Mouse (Mus musculus) CH12.LX (cell line): Measurements from ENCODE around the gene Nacc1. TPM values are rescaled to one million over a fixed set of nuclear protein-coding genes. Genes with fewer than 3 reads are reported as not detected.

Source experiments
- DNase-seq: peaks from one replicate; pipeline ENCODE4 v3.0.0-alpha.2; 2013; ENCODE audit errors: extremely low read depth
- H3K27ac ChIP-seq: 2 replicates; pipeline ENCODE4 v1.5.1; 2012; ENCODE audit warnings: low read depth, mild to moderate bottlenecking, control low read depth, moderate library complexity; ENCODE audit not compliant: insufficient read depth
- H3K27me3 ChIP-seq: replicated peaks from 2 replicates; pipeline ENCODE3; 2012; ENCODE audit warnings: inconsistent platforms
- H3K36me3 ChIP-seq, 2 experiments: replicated peaks in 1 of 2; 2 replicates each; pipeline versions ENCODE3 to v1.6.1; 2012; ENCODE audit warnings: inconsistent platforms in 1 of 2, low read length in 1 of 2, mild to moderate bottlenecking in 1 of 2, mixed read lengths in 1 of 2, moderate library complexity in 1 of 2; ENCODE audit not compliant: control insufficient read depth in 1 of 2, insufficient read depth in 1 of 2
- H3K4me1 ChIP-seq, 2 experiments: 2 replicates each; pipeline ENCODE4 v1.6.1; 2012; ENCODE audit warnings: inconsistent platforms in 1 of 2, moderate library complexity in 1 of 2; ENCODE audit not compliant: insufficient read depth in 2 of 2, control insufficient read depth in 1 of 2
- H3K4me2 ChIP-seq: 2 replicates; pipeline ENCODE4 v1.6.1; 2012; ENCODE audit warnings: low read depth, mild to moderate bottlenecking, control low read depth; ENCODE audit not compliant: poor library complexity, insufficient read depth, severe bottlenecking
- H3K4me3 ChIP-seq, 3 experiments: fragments of 150-350 bp in 1 of 3; sonication (generic) in 1 of 3; replicated peaks in 1 of 3; 2 replicates each; pipeline versions ENCODE3 to v1.5.1; 2011 to 2012; ENCODE audit warnings: low read depth in 2 of 3, low read length in 2 of 3, mild to moderate bottlenecking in 2 of 3, moderate library complexity in 2 of 3, control low read depth in 1 of 3, improper control_type of control experiment in 1 of 3, inconsistent platforms in 1 of 3, mixed read lengths in 1 of 3; ENCODE audit not compliant: poor library complexity in 1 of 3
- H3K79me2 ChIP-seq: replicated peaks from 2 replicates; pipeline ENCODE4 v1.6.1; 2012; ENCODE audit warnings: mild to moderate bottlenecking, moderate library complexity; ENCODE audit not compliant: control insufficient read depth, poor library complexity, insufficient read depth, severe bottlenecking; ENCODE audit errors: extremely low read depth
- H3K9ac ChIP-seq: 2 replicates; pipeline ENCODE4 v1.6.1; 2012; ENCODE audit warnings: low read depth, mild to moderate bottlenecking, control low read depth, moderate library complexity; ENCODE audit not compliant: insufficient read depth
- H3K9me3 ChIP-seq: replicated peaks from 2 replicates; pipeline ENCODE3; 2012; ENCODE audit warnings: low read length, inconsistent platforms, mixed read lengths
- BHLHE40 ChIP-seq: IDR thresholded peaks from 2 replicates; pipeline ENCODE4 v1.6.1; 2011; ENCODE audit warnings: mild to moderate bottlenecking, low read depth, low read length, improper control_type of control experiment
- CHD1 ChIP-seq: IDR thresholded peaks from 2 replicates; pipeline ENCODE4 v1.6.1; 2012; ENCODE audit warnings: low read depth, low read length, improper control_type of control experiment, inconsistent platforms
- CTCF ChIP-seq, 2 experiments: IDR thresholded peaks in 1 of 2; conservative IDR thresholded peaks in 1 of 2; 2 replicates each; pipeline ENCODE4 v1.5.1; 2011 to 2012; ENCODE audit warnings: low read depth in 2 of 2, low read length in 2 of 2, improper control_type of control experiment in 1 of 2, inconsistent platforms in 1 of 2, mild to moderate bottlenecking in 1 of 2, moderate library complexity in 1 of 2
- E2F4 ChIP-seq: IDR thresholded peaks from 2 replicates; pipeline ENCODE4 v1.6.1; 2011; ENCODE audit warnings: low read depth, low read length, improper control_type of control experiment; ENCODE audit not compliant: insufficient replicate concordance
- ETS1 ChIP-seq: conservative IDR thresholded peaks from 2 replicates; pipeline ENCODE4 v1.6.1; 2012; ENCODE audit warnings: low read depth, mild to moderate bottlenecking, inconsistent platforms, low read length, improper control_type of control experiment, moderate library complexity
- GABPA ChIP-seq: IDR thresholded peaks from 2 replicates; pipeline ENCODE4 v1.6.1; 2012; ENCODE audit warnings: low read depth, low read length, improper control_type of control experiment, inconsistent platforms; ENCODE audit not compliant: insufficient replicate concordance
- IRF4 ChIP-seq: IDR thresholded peaks from 2 replicates; pipeline ENCODE4 v1.6.1; 2014; ENCODE audit warnings: low read depth, mild to moderate bottlenecking, inconsistent platforms, low read length, improper control_type of control experiment
- JUN ChIP-seq: IDR thresholded peaks from 2 replicates; pipeline ENCODE4 v1.6.1; 2011; ENCODE audit warnings: low read depth, mild to moderate bottlenecking, low read length, improper control_type of control experiment, moderate library complexity; ENCODE audit not compliant: insufficient read depth
- JUND ChIP-seq: conservative IDR thresholded peaks from 2 replicates; pipeline ENCODE4 v1.6.1; 2011; ENCODE audit warnings: low read depth, low read length, improper control_type of control experiment
- MAFK ChIP-seq: IDR thresholded peaks from 2 replicates; pipeline ENCODE4 v1.6.1; 2011; ENCODE audit warnings: low read length, improper control_type of control experiment; ENCODE audit not compliant: insufficient replicate concordance
- MAX ChIP-seq: IDR thresholded peaks from 2 replicates; pipeline ENCODE4 v1.6.1; 2011; ENCODE audit warnings: low read length, improper control_type of control experiment
- MAZ ChIP-seq: IDR thresholded peaks from 2 replicates; pipeline ENCODE4 v1.6.1; 2012; ENCODE audit warnings: low read depth, mild to moderate bottlenecking, inconsistent platforms, low read length, improper control_type of control experiment, moderate library complexity
- MEF2A ChIP-seq: IDR thresholded peaks from 2 replicates; pipeline ENCODE4 v1.6.1; 2014; ENCODE audit warnings: low read depth, mild to moderate bottlenecking, inconsistent platforms, low read length, improper control_type of control experiment, borderline replicate concordance
- MXI1 ChIP-seq: IDR thresholded peaks from 2 replicates; pipeline ENCODE4 v1.6.1; 2011; ENCODE audit warnings: mild to moderate bottlenecking, low read depth, low read length, improper control_type of control experiment
- MYC ChIP-seq: IDR thresholded peaks from 2 replicates; pipeline ENCODE4 v1.6.1; 2011; ENCODE audit warnings: low read depth, mild to moderate bottlenecking, improper control_type of control experiment, low read length
- NELFE ChIP-seq: IDR thresholded peaks from 2 replicates; pipeline ENCODE4 v1.6.1; 2011; ENCODE audit warnings: low read depth, low read length, improper control_type of control experiment
- NRF1 ChIP-seq: IDR thresholded peaks from 2 replicates; pipeline ENCODE4 v1.6.1; 2014; ENCODE audit warnings: low read depth, mild to moderate bottlenecking, inconsistent platforms, low read length, improper control_type of control experiment, moderate library complexity
- PAX5 ChIP-seq: IDR thresholded peaks from 2 replicates; pipeline ENCODE4 v1.6.1; 2012; ENCODE audit warnings: low read length, inconsistent platforms, mixed read lengths
- POLR2A ChIP-seq: IDR thresholded peaks from 2 replicates; pipeline ENCODE4 v1.6.1; 2011; ENCODE audit warnings: low read depth, mild to moderate bottlenecking, improper control_type of control experiment, low read length
- RAD21 ChIP-seq: IDR thresholded peaks from 2 replicates; pipeline ENCODE4 v1.6.1; 2011; ENCODE audit warnings: low read depth, mild to moderate bottlenecking, low read length, improper control_type of control experiment, moderate library complexity
- SMC3 ChIP-seq: IDR thresholded peaks from 2 replicates; pipeline ENCODE4 v1.6.1; 2011; ENCODE audit warnings: low read depth, low read length, improper control_type of control experiment
- TCF12 ChIP-seq: IDR thresholded peaks from 2 replicates; pipeline ENCODE4 v1.6.1; 2014; ENCODE audit warnings: low read depth, mild to moderate bottlenecking, inconsistent platforms, low read length, improper control_type of control experiment
- USF1 ChIP-seq: IDR thresholded peaks from 2 replicates; pipeline ENCODE4 v1.6.1; 2014; ENCODE audit warnings: low read depth, mild to moderate bottlenecking, inconsistent platforms, low read length, improper control_type of control experiment
- USF2 ChIP-seq: conservative IDR thresholded peaks from 2 replicates; pipeline ENCODE4 v1.6.1; 2011; ENCODE audit warnings: low read depth, low read length, improper control_type of control experiment
- ZC3H11A ChIP-seq: IDR thresholded peaks from 2 replicates; pipeline ENCODE4 v1.6.1; 2012; ENCODE audit warnings: low read depth, mild to moderate bottlenecking, inconsistent platforms, low read length, improper control_type of control experiment
- ZKSCAN1 ChIP-seq: IDR thresholded peaks from 2 replicates; pipeline ENCODE4 v1.6.1; 2012; ENCODE audit warnings: low read depth, inconsistent platforms, low read length, improper control_type of control experiment, borderline replicate concordance
- ZNF384 ChIP-seq: IDR thresholded peaks from 2 replicates; pipeline ENCODE4 v1.6.1; 2012; ENCODE audit warnings: low read depth, low read length, improper control_type of control experiment, inconsistent platforms
- dilution Hi-C: fragments of 300-500 bp; cut with MboI; formaldehyde crosslinking; loops from 2 replicates; pipeline ENCODE4 v1.14.3; 2020; ENCODE audit warnings: low sequenced_read_pairs; ENCODE audit not compliant: extremely low pct_unique_long_range_greater_than_20kb, extremely low pct_ligation_motif_present
- in situ Hi-C: fragments of 300-500 bp; cut with MboI; formaldehyde crosslinking; loops from 3 replicates; pipeline ENCODE4 v1.14.3; 2019; ENCODE audit warnings: low sequenced_read_pairs, low pct_ligation_motif_present, low pct_unique_long_range_greater_than_20kb, mixed read lengths
- polyA plus RNA-seq: library from polyadenylated mRNA; unstranded; fragments of >175 nt; gene quantifications from 2 replicates; pipeline ENCODE4 v1.2.1, GENCODE M21; 2012; ENCODE audit warnings: low read depth; ENCODE audit not compliant: insufficient read length
- total RNA-seq, 2 experiments: library from RNA; depleted of rRNA; stranded (reverse); fragments of 300-350 nt in 1 of 2; fragments of >200 nt in 1 of 2; gene quantifications; 2 replicates each; pipeline ENCODE4 v1.2.3; 2012 to 2014

Gene Nacc1
- total and polyA plus RNA-seq, 3 experiments: 23.3 to 84.1 (median 45.1) TPM

DNA sequence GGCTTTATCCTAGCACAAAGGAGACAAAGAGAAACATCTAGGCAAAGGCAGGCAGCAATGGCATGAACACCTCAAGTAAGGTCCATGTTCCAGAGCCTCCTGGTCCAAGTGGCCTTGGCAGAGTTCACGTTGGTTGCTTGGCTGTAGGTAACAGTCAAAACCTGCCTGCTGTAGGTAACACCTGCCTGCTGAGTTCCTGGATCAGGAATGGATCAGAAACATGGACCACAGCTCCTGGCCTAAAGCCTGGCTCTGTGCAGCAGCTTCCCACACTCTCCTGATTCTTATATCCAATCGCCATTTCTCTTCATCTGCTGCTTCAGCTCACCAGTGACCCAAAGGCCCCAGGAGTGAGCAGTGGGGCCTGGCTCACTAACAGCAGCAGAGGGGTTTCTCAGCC is 47.0 kb upstream of the Nacc1 start:
- dilution Hi-C loops: no loop called here
- no peaks in the 10 kb centered on the region for H3K36me3 ChIP-seq
- no peak overlapping the region for H3K9ac ChIP-seq
- in situ Hi-C loops: loop anchor here (5.0 kb wide), 1 partner anchor 73 kb away; no protein-coding TSS in a partner anchor
- H3K4me3 ChIP-seq: no peak overlapping the region
- no peak overlapping the region for H3K4me2 ChIP-seq
- H3K27ac ChIP-seq: no peak overlapping the region
- TF ChIP-seq IRF4: no peak
- TF ChIP-seq E2F4: no peak
- no peak for TF ChIP-seq MAX
- TF ChIP-seq JUND: no peak
- TF ChIP-seq ZC3H11A: no peak
- TF ChIP-seq MXI1: no peak
- no peak for TF ChIP-seq ZKSCAN1
- no peak for TF ChIP-seq NRF1
- no peak for TF ChIP-seq MYC
- no peak for TF ChIP-seq CTCF (conservative IDR thresholded peaks at IDR 0.05 in 1 of 2, IDR thresholded peaks at IDR 0.05 in 1 of 2; ENCODE audit: low read depth in 2 of 2, low read length in 2 of 2)
- no peak for TF ChIP-seq USF2
- TF ChIP-seq SMC3: no peak
- no peak for TF ChIP-seq PAX5
- peaks cover 81% of the 10 kb centered on the region for H3K27me3 ChIP-seq
- H3K9me3 ChIP-seq: no peaks in the 10 kb centered on the region
- DNase-seq: no peak
- H3K79me2 ChIP-seq: no peaks in the 10 kb centered on the region
- H3K4me1 ChIP-seq: peaks cover 3 to 23% of the 10 kb centered on the region in 2 experiments

- no peak overlapping the region for H3K9ac ChIP-seq
- peaks cover 77% of the 10 kb centered on the region for H3K27me3 ChIP-seq
- H3K4me2 ChIP-seq: no peak overlapping the region
- TF ChIP-seq NELFE: no peak
- no peak for TF ChIP-seq ZNF384
- no peak for TF ChIP-seq MEF2A
- no peak for TF ChIP-seq POLR2A
- TF ChIP-seq NRF1: no peak
- no peak for TF ChIP-seq TCF12
- no peak for TF ChIP-seq JUN
- TF ChIP-seq GABPA: no peak
- TF ChIP-seq ETS1: no peak
- no peak for TF ChIP-seq USF2
- no peak for TF ChIP-seq MAFK
- no peak for TF ChIP-seq CHD1
- TF ChIP-seq MAX: no peak
- TF ChIP-seq E2F4: no peak
- no peak for TF ChIP-seq MAZ
- no peak for TF ChIP-seq USF1
- TF ChIP-seq RAD21: no peak
- no peak for TF ChIP-seq SMC3
- no peak for TF ChIP-seq ZC3H11A
- no peak for TF ChIP-seq BHLHE40
- in situ Hi-C loops: no loop called here
- dilution Hi-C loops: no loop called here
- H3K4me3 ChIP-seq: no peak overlapping the region
- H3K36me3 ChIP-seq: no peaks in the 10 kb centered on the region
- no peaks in the 10 kb centered on the region for H3K9me3 ChIP-seq
- peaks cover 3 to 18% of the 10 kb centered on the region in 2 experiments for H3K4me1 ChIP-seq
- H3K79me2 ChIP-seq: no peaks in the 10 kb centered on the region
- DNase-seq: no peak
- H3K27ac ChIP-seq: no peak overlapping the region
Observed at GRCm38 (mm10) chr8:84733959-84734358, 46.3 kb upstream of the Nacc1 start.
